Mouse (Mus musculus) megakaryocyte, embryonic 14.5 days (primary cell): ENCODE data around the gene Serpine2.

Experiments used
- FLI1 ChIP-seq: IDR thresholded peaks from 2 replicates; pipeline ENCODE4 v1.6.1; 2012; ENCODE audit warnings: low read length, inconsistent platforms, mixed read lengths
- GATA1 ChIP-seq: IDR thresholded peaks from 3 replicates; pipeline ENCODE4 v1.6.1; 2012; ENCODE audit warnings: mixed read lengths, low read length, inconsistent platforms, borderline replicate concordance

DNA sequence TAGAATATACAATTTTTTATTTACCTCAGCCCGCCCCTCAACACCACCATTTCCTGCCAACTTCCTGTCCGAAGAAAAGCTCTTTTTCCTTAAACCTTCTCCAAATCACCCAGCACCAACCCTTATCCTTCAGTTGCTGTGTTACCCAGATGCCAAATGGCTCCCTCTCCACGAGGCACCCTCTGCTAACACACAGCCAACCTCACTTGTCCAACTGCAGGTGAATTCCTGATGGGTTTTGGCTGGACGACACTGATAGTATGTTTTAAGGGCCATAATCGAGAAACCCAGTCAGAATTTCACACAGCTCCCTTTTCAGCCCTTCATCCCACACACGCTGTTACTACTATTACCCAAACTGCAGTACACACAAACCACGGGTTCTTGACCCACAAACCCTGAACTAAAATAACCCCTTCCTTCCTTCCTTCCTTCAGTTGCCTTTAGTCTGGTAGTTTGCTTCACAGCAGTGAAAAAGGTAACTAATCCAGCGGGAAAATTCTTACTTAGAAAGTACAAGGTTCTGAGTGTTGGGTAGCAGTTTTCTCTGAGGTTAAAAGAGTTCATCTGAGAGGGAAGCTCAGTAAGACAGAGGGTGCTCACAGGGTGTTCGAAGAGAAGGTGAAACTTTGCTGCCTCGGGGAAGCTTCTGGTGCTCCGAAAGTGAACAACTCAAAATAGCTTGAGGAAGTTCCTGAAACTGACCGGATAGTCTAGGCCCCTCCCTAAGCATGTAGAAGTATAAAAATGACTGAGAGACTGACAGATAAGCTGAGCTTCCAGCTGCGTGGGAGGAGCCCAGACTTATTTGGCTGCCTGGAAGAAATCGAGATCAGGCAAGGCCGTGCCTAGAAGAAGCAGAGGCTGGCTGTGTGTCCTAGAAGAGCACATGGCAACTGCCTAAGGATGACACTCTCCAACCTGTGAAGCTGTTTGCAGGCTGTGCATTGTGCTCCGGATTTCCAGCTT lies 98.4 kb downstream of the Serpine2 start:
- TF ChIP-seq GATA1 = no peak
- TF ChIP-seq FLI1 = no peak
